Mouse (Mus musculus) intestine, embryonic 16.5 days (tissue): ENCODE data around the gene Aco1. TPM values are rescaled to one million over a fixed set of nuclear protein-coding genes. Genes with fewer than 3 reads are reported as not detected.

Source experiments
- ATAC-seq: fragments of 200-750 bp; cut with Nextera tagmentation; 2 replicates; pipeline ENCODE4 v1.8.0; 2017; ENCODE audit warnings: moderate TSS enrichment, moderate library complexity
- H3K27ac ChIP-seq: fragments of 300-500 bp; sonication (generic); 2 replicates; pipeline ENCODE4 v1.5.1; 2014; ENCODE audit warnings: mild to moderate bottlenecking, low read length
- H3K27me3 ChIP-seq: fragments of 300-500 bp; sonication (generic); replicated peaks from 2 replicates; pipeline ENCODE4 v1.6.1; 2014; ENCODE audit warnings: low read length, control low read depth, mixed read lengths; ENCODE audit not compliant: control insufficient read depth, insufficient read depth
- H3K36me3 ChIP-seq: fragments of 300-500 bp; sonication (generic); 2 replicates; pipeline ENCODE4 v1.6.1; 2014; ENCODE audit warnings: low read length, control low read depth; ENCODE audit not compliant: control insufficient read depth, insufficient read depth
- H3K4me1 ChIP-seq: fragments of 300-500 bp; sonication (generic); 2 replicates; pipeline ENCODE4 v1.6.1; 2014; ENCODE audit warnings: low read length, control low read depth, mixed read lengths; ENCODE audit not compliant: control insufficient read depth, insufficient read depth
- H3K4me2 ChIP-seq: fragments of 300-500 bp; sonication (generic); 2 replicates; pipeline ENCODE4 v1.6.1; 2014; ENCODE audit warnings: low read depth, low read length, control low read depth
- H3K4me3 ChIP-seq: fragments of 300-500 bp; sonication (generic); 2 replicates; pipeline ENCODE4 v1.5.1; 2014; ENCODE audit warnings: mild to moderate bottlenecking, low read length
- H3K9ac ChIP-seq: fragments of 300-500 bp; sonication (generic); 2 replicates; pipeline ENCODE4 v1.6.1; 2014; ENCODE audit warnings: low read depth, low read length
- H3K9me3 ChIP-seq: fragments of 300-500 bp; sonication (generic); 2 replicates; pipeline ENCODE4 v1.6.1; 2016; ENCODE audit warnings: low read length, control low read depth; ENCODE audit not compliant: control insufficient read depth
- WGBS: fragments of 180-500 bp; shearing (Covaris S2); extraction: QIAGEN DNeasy Blood & Tissue Kit; methylation state at CpG from one replicate; pipeline ENCODE4 v1.1.7; 2014; 5-methylcytosine and 5-hydroxymethylcytosine counted together
- polyA plus RNA-seq: library from polyadenylated mRNA; unstranded; fragments of >200 nt; fragmentation: Nextera tagmentation; extraction: Ambion mirVana; gene quantifications from 2 replicates; pipeline ENCODE4 v1.2.1, GENCODE M21; 2015

Gene Aco1
- polyA plus RNA-seq, 1 experiment from 2014 or later = 79.0 TPM

DNA sequence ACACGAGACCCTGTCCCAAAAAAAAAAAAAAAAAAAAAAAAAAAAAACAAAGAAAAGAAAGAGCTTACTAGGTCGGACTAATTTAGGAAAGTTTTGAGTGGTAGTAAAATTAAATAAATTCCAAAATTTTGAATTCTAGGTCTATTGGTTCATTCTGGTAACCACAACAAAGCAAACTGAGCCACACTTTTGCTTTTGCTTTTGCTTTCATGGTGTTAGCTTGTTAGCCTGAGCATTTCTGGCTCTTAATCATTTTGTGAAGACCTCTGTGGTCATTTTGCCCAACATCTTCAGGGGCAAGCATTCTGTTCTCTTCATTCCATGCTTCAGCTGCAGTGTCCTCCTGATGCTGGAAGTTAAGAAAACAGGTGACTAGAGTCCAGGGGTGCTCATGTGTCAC is 29.5 kb downstream of the Aco1 start:
- peaks cover 2% of the 10 kb centered on the region; the same call in 1 of the 2 replicates for H3K36me3 ChIP-seq
- no peak overlapping the region for H3K4me3 ChIP-seq
- 89% methylated on average over 2 of the region's 2 CpGs for WGBS
- no peaks in the 10 kb centered on the region for H3K9me3 ChIP-seq
- no peak for ATAC-seq
- no peaks in the 10 kb centered on the region for H3K4me1 ChIP-seq
- no peak overlapping the region for H3K27ac ChIP-seq
- H3K9ac ChIP-seq = no peak overlapping the region
- H3K27me3 ChIP-seq = no peaks in the 10 kb centered on the region
- no peak overlapping the region for H3K4me2 ChIP-seq

DNA sequence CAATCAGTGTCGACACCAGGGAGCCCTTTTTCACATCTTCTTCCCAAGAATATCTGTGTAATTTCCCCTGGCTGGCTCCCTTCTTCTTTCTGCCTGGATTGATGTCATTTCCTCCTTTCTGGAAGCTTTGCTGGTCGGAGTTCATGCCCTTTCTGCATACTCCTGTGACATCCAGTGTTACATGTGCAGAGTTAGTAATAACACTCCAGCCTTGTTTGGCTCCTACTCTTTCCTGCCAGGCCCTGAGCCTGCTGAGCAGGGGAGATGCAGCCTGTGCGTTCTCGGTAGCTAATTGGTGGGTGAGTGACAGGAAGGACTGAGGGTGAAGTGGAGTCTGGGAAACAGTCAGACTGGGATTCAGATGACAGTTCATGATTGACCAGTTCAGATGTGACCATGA is 31.4 kb downstream of the Aco1 start:
- Histone ChIP-seq H3K9me3 (no peaks in the 10 kb centered on the region), H3K27ac (no peak overlapping the region), H3K4me1 (no peaks in the 10 kb centered on the region), H3K9ac (no peak overlapping the region), H3K4me2 (no peak overlapping the region), H3K27me3 (no peaks in the 10 kb centered on the region), H3K4me3 (no peak overlapping the region), H3K36me3 (peaks cover 5% of the 10 kb centered on the region)
- 54% methylated on average over 4 of the region's 4 CpGs for WGBS
- no peak for ATAC-seq

DNA sequence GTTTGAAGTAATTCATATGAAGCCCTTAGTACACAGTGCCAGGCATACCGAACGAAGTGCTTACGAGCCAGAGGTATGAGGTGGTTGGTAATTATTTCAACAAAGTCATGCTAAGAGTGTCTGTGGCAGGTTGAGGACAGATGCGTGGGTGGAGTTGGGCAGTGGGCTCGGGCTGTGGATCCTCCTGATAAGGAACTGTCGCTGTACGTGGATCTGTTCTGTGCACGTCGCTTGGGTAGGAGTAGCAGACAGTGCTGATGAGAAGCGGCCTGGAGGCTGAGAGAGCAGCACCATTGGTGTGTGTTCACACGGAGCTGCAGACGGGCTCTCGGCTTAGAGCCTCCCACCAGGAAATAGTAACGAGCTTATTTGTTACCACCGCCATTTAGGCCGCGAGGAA is 35.7 kb downstream of the Aco1 start:
- H3K4me1 ChIP-seq = peaks cover 2% of the 10 kb centered on the region; the same call in 1 of the 2 replicates
- H3K36me3 ChIP-seq = peaks cover 5% of the 10 kb centered on the region
- ATAC-seq = no peak
- no peaks in the 10 kb centered on the region for H3K9me3 ChIP-seq
- H3K27me3 ChIP-seq = no peaks in the 10 kb centered on the region
- H3K27ac ChIP-seq = no peak overlapping the region
- no peak overlapping the region for H3K9ac ChIP-seq
- no peak overlapping the region for H3K4me3 ChIP-seq
- no peak overlapping the region for H3K4me2 ChIP-seq
- WGBS = 90% methylated on average over 17 of the region's 17 CpGs

DNA sequence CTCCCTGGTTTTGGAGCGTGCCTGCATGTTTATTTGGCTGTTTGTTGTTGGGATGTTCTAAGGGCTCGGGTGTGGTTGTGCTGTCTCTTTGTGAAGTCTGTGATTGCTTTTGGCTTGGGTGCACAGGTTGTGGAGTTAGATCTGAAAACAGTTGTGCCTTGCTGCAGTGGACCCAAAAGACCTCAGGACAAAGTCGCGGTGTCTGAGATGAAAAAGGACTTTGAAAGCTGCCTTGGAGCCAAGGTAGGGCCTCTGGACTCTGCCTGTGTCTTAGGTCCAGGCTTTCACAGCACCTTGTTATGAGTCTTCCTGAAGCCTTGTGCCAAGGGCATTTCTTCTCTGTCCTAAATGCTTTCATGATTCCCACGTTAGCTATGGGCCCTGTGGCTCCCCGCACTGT is 37.2 kb downstream of the Aco1 start:
- no peak for ATAC-seq
- Histone ChIP-seq H3K9me3 (no peaks in the 10 kb centered on the region), H3K36me3 (peaks cover 8% of the 10 kb centered on the region), H3K4me3 (no peak overlapping the region), H3K9ac (no peak overlapping the region), H3K27me3 (no peaks in the 10 kb centered on the region), H3K27ac (no peak overlapping the region), H3K4me2 (no peak overlapping the region), H3K4me1 (peaks cover 2% of the 10 kb centered on the region; the same call in 1 of the 2 replicates)
- WGBS = 91% methylated on average over 6 of the region's 6 CpGs

DNA sequence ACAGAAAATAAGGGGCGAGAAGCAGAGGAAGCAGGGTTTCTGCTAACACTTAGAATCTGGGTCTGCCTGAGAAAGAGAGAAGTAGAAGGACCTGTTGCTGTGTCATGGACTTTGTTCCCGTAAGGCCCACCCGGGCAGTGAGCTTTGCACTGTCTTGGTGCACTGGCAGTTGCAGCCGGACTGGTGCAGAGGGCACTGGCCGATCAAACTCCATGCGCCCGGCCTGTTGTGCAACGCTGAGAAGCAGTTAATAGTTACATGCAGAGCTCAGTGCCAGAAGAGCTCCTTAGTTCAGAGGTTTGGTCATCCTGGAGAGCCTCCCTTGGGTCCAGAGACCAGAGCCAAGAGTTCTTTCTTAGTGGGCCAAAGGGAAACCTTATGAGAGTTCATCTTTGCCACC is 38.8 kb downstream of the Aco1 start:
- H3K9ac ChIP-seq = no peak overlapping the region
- no peak overlapping the region for H3K4me2 ChIP-seq
- H3K27ac ChIP-seq = peak overlapping the region; percentile 59; the same call in 1 of the 2 replicates
- H3K9me3 ChIP-seq = no peaks in the 10 kb centered on the region
- no peaks in the 10 kb centered on the region for H3K27me3 ChIP-seq
- peaks cover 2% of the 10 kb centered on the region; the same call in 1 of the 2 replicates for H3K4me1 ChIP-seq
- H3K4me3 ChIP-seq = no peak overlapping the region
- H3K36me3 ChIP-seq = peaks cover 10% of the 10 kb centered on the region
- peak; percentile 98 for ATAC-seq
- WGBS = 76% methylated on average over 8 of the region's 8 CpGs

DNA sequence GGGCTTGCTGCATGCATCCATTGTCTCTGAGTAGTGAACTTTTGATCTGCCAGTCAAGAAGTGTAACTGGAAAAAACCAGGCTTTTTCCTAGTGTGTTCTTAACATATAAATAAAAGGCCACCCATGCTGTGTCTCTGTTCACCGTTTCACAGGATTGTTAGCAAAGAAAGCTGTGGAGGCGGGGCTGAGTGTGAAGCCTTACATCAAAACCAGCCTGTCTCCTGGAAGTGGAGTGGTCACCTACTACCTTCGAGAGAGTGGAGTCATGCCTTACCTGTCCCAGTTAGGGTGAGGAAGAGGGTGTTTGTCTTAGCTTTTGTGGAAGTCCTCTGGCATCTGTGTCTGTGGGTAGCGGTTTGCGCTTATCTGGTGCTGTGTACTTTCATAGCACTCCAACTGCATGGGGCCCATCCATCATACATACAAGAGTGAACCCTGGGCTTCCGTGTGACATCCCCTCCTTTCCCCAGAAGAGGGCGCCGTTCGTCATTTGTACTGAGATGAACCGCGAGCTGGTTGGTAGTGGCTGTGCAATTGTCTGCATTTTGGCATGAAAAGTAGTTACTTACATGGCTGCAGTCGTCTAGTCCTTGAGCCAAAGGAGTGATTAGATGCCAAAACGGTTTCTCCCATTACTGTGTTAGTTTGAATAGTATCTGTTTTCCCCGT is 39.9 kb downstream of the Aco1 start:
- H3K9ac ChIP-seq = no peak overlapping the region
- H3K27ac ChIP-seq = no peak overlapping the region
- H3K27me3 ChIP-seq = no peaks in the 10 kb centered on the region
- peaks cover 2% of the 10 kb centered on the region; the same call in 1 of the 2 replicates for H3K4me1 ChIP-seq
- no peaks in the 10 kb centered on the region for H3K9me3 ChIP-seq
- peaks cover 10% of the 10 kb centered on the region for H3K36me3 ChIP-seq
- peak; percentile 29; the same call in 1 of the 2 replicates for ATAC-seq
- H3K4me3 ChIP-seq = no peak overlapping the region
- no peak overlapping the region for H3K4me2 ChIP-seq
- 38% methylated on average over 14 of the region's 14 CpGs for WGBS

DNA sequence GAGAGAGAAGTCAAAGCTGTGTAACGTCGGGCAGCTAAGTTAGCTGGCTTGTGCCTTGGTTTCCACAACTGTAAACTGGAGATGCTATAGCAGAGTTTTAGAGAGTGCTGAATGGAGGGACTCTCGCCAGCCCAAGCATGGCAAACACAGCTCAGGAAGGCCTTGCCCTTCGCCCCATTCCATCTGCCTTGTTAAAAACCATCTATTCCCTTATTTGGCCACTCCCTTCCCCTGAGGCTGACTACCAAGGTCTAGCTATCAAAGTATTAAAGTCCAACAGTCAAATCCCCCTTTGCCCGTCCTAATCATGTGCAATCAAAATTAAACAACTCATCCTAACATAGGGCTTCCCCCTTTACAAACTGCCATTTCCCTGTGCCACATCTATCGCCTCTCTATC is 40.9 kb downstream of the Aco1 start:
- Histone ChIP-seq H3K36me3 (peaks cover 12% of the 10 kb centered on the region), H3K9ac (no peak overlapping the region), H3K9me3 (no peaks in the 10 kb centered on the region), H3K27ac (no peak overlapping the region), H3K4me1 (peaks cover 2% of the 10 kb centered on the region; the same call in 1 of the 2 replicates), H3K27me3 (no peaks in the 10 kb centered on the region), H3K4me2 (no peak overlapping the region), H3K4me3 (no peak overlapping the region)
- ATAC-seq = no peak
- WGBS = 87% methylated on average over 6 of the region's 6 CpGs

DNA sequence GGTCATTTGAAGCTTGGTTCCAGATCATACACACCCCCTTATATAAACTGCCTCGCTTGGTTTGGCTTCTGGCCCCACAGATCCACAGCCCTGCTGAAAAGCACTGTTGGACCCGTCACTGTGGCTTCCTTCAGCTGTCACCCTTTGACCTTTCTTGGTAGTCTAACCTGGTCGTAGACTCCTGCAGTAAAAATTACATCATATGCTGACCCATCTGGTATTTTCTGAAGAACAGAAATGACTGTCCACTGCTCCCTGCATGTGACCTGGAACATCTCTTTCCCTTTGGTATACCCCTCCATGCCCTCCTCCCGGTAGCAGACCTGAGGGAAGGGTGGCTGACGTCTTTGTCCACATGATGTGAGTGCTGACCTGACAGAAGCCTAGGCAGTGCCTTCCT is 41.6 kb downstream of the Aco1 start:
- Histone ChIP-seq H3K9ac (no peak overlapping the region), H3K27me3 (no peaks in the 10 kb centered on the region), H3K4me1 (peaks cover 2% of the 10 kb centered on the region; the same call in 1 of the 2 replicates), H3K36me3 (peaks cover 14% of the 10 kb centered on the region), H3K27ac (no peak overlapping the region), H3K9me3 (no peaks in the 10 kb centered on the region), H3K4me3 (no peak overlapping the region), H3K4me2 (no peak overlapping the region)
- no peak for ATAC-seq
- WGBS = 75% methylated on average over 5 of the region's 5 CpGs

DNA sequence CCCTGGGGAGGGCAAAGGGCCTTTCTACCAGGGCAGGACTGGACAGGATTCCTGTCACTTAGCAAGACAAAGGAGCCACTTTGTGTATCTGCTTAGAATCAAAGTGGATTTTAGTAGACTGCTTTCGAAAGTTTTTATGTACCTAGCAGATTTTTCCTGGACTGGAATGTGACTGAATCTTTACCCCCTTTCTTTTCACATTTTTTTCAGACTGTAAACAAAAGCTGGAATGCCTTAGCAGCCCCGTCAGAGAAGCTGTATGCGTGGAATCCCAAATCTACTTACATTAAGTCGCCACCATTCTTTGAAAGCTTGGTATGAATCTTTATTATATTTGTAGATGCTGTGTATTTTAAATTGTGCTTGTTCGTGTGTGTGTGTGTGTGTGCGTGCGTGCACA is 45.1 kb downstream of the Aco1 start:
- Histone ChIP-seq H3K4me3 (no peak overlapping the region), H3K9me3 (no peaks in the 10 kb centered on the region), H3K4me2 (no peak overlapping the region), H3K4me1 (peaks cover under 1% of the 10 kb centered on the region; the same call in 1 of the 2 replicates), H3K27ac (no peak overlapping the region), H3K27me3 (no peaks in the 10 kb centered on the region), H3K36me3 (peaks cover 14% of the 10 kb centered on the region), H3K9ac (no peak overlapping the region)
- WGBS = 80% methylated on average over 7 of the region's 7 CpGs
- no peak for ATAC-seq

DNA sequence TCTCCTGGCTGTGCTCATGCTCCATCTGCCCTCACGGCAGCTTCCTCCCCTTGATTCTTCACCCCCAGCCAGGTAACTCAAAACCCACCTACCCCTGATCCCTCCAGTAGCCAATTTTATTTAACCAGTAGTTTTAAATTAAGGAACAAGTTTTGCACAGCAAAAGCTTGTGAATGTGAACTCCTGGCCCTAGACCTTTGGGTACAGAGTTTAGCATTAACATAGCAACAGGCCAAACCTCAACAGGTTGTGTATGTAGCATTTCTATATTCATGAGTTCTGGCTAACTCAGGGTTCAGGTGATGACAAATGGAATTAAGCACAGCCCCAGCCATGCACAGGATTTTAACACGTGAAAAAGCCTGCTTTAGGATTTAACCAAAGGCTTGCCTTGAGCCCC is 49.4 kb downstream of the Aco1 start:
- no peaks in the 10 kb centered on the region for H3K9me3 ChIP-seq
- H3K4me1 ChIP-seq = no peaks in the 10 kb centered on the region
- no peak overlapping the region for H3K4me2 ChIP-seq
- peaks cover 7% of the 10 kb centered on the region; the same call in 1 of the 2 replicates for H3K36me3 ChIP-seq
- H3K4me3 ChIP-seq = no peak overlapping the region
- WGBS = 70% methylated on average over 2 of the region's 2 CpGs
- no peak overlapping the region for H3K27ac ChIP-seq
- no peak for ATAC-seq
- no peaks in the 10 kb centered on the region for H3K27me3 ChIP-seq
- no peak overlapping the region for H3K9ac ChIP-seq
